Mouse (Mus musculus): ENCODE results near the gene Nr1h4. TPM values are rescaled to one million over a fixed set of nuclear protein-coding genes. Genes with fewer than 3 reads are reported as not detected.

Gene Nr1h4
- polyA plus RNA-seq, 1 experiment from 2014 or later: 0.66 TPM

DNA sequence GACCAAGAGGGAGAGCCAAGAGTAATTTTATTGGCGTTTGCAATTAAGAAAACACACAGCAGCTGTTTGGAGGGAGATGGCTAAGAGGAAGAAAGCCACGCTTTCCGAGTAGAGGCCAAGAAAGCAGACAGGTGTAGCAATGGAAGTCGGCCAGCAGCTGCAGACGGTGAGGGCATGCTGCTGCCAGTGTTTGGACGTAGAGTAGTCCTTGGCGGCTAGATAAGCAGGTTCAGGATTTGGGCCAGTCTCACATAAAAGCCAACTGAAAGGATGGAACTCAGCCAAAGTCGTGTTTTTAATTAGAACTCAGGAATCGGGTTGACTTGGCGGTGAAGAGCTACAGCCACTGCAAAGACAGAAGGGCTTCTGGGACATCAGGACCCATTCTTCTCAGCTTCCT is 83.0 kb downstream of the Nr1h4 start:
- Histone ChIP-seq H3K9me3 (ENCODE audit: control insufficient read depth, low read length) (no peaks in the 10 kb centered on the region), H3K4me2 (replicated peaks; ENCODE audit: low read depth, low read length) (no peak overlapping the region), H3K27me3 (ENCODE audit: control insufficient read depth, insufficient read depth, low read length) (no peaks in the 10 kb centered on the region), H3K4me3 (ENCODE audit: low read length) (no peak overlapping the region), H3K4me1 (ENCODE audit: control insufficient read depth, insufficient read depth, low read length) (no peaks in the 10 kb centered on the region), H3K9ac (ENCODE audit: low read depth, low read length) (no peak overlapping the region), H3K36me3 (ENCODE audit: control insufficient read depth, insufficient read depth, low read length) (no peaks in the 10 kb centered on the region), H3K27ac (ENCODE audit: low read depth, low read length) (no peak overlapping the region)
- no peak for ATAC-seq (ENCODE audit: low FRiP score, low TSS enrichment)
- WGBS: 70% methylated on average over 10 of the region's 10 CpGs

DNA sequence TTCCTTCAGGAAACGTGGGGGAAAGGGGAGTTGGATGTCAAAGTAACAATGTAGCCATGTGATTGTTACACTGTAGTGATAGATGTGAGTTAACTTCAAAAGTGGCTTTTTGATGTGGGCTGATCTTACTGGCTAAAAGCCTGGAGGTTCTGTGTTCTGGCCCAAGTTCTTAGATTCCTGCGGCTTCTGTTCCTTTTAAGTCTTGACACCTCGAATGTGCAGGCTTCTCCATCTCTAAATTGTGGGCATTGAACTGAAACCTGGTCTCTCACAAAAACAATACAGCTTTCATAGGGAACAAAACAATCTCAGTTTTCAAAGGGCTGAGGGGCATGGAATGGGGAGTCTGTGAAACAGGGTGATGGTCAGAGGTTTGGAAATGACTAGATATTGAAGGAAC is 89.0 kb downstream of the Nr1h4 start:
- H3K27me3 ChIP-seq (ENCODE audit: control insufficient read depth, insufficient read depth, low read length): no peaks in the 10 kb centered on the region
- peak overlapping the region; percentile 85 for H3K4me2 ChIP-seq (replicated peaks; ENCODE audit: low read depth, low read length)
- peak overlapping the region; percentile 80 for H3K4me3 ChIP-seq (ENCODE audit: low read length)
- no peaks in the 10 kb centered on the region for H3K4me1 ChIP-seq (ENCODE audit: control insufficient read depth, insufficient read depth, low read length)
- H3K27ac ChIP-seq (ENCODE audit: low read depth, low read length): peak overlapping the region; percentile 68; the same call in 1 of the 2 replicates
- no peaks in the 10 kb centered on the region for H3K9me3 ChIP-seq (ENCODE audit: control insufficient read depth, low read length)
- no peak for ATAC-seq (ENCODE audit: low FRiP score, low TSS enrichment)
- H3K9ac ChIP-seq (ENCODE audit: low read depth, low read length): peak overlapping the region; percentile 70; the same call in 1 of the 2 replicates
- 36% methylated on average over 3 of the region's 3 CpGs for WGBS
- H3K36me3 ChIP-seq (ENCODE audit: control insufficient read depth, insufficient read depth, low read length): no peaks in the 10 kb centered on the region

DNA sequence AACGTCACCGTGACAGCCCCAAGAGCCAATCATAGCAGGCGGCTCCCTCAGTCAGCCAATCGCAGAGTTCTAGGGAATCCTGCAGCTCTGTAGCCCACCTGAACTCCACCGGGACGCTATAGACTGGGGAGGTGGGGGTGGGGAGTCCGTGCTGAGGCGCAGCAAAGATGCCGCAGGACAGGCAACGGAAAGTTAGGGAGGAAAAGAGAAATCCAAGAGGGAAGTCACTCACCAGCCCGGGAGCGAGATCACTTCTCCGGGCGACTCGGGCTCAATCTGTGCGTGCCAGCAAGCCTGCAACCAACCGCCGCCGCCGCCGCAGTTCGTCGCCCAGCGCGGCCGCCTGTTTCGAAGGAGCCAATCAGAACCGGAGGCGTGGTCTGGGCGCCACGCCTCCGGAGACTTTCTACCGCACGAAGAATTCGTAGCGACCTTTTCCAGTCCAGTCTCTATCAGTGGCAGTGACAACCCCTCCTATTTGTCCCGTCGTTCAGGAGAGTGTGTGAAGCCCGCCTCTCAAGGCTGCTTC is 89.7 kb downstream of the Nr1h4 start, which contains the start of gene Gas2l3:
Gene Gas2l3 (minus strand): TSS at position 345 of the 529 bp plus-strand sequence.
- ATAC-seq (ENCODE audit: low FRiP score, low TSS enrichment): peak; percentile 97
- H3K27ac ChIP-seq (ENCODE audit: low read depth, low read length): peak within 1 kb of the TSS; percentile 68; the same call in 1 of the 2 replicates
- under 1% methylated on average over 38 of the region's 39 CpGs for WGBS

DNA sequence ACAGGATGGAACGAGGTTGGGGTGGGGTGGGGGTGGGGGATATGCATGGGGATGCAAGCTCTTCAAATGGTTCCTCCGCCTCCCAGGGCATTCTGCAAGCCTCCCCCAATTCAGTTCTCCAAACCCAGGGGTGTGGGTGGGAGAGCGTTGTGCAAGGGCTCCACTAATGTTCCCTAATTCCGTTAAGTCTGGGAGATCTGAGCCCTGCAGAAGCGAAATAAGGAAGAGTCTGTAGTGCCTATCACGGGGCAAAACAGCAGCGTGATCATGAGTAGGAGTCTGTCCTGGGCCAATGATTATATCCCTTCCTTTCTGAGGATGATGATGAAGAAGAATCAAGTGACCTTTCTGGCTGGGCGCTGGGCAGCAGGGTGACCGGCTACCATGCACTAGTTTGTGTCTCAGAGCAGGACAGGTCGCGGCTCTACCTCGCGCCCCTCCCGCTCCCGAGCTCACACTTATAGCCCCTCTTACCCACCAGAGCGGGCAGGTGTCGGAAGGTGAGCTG is 90.2 kb downstream of the Nr1h4 start:
- peak overlapping the region; percentile 70 for H3K9ac ChIP-seq (ENCODE audit: low read depth, low read length)
- H3K36me3 ChIP-seq (ENCODE audit: control insufficient read depth, insufficient read depth, low read length): no peaks in the 10 kb centered on the region
- no peaks in the 10 kb centered on the region for H3K27me3 ChIP-seq (ENCODE audit: control insufficient read depth, insufficient read depth, low read length)
- H3K9me3 ChIP-seq (ENCODE audit: control insufficient read depth, low read length): no peaks in the 10 kb centered on the region
- peak; percentile 43; the same call in 1 of the 2 replicates for ATAC-seq (ENCODE audit: low FRiP score, low TSS enrichment)
- H3K4me1 ChIP-seq (ENCODE audit: control insufficient read depth, insufficient read depth, low read length): no peaks in the 10 kb centered on the region
- H3K4me3 ChIP-seq (ENCODE audit: low read length): peak overlapping the region; percentile 80
- peak overlapping the region; percentile 42; the same call in 1 of the 2 replicates for H3K27ac ChIP-seq (ENCODE audit: low read depth, low read length)
- 0% methylated on average over 17 of the region's 17 CpGs for WGBS
- peak overlapping the region; percentile 85 for H3K4me2 ChIP-seq (replicated peaks; ENCODE audit: low read depth, low read length)

More for the DNA sequence above, 89.7 kb downstream of the Nr1h4 start, which contains the start of gene Gas2l3:
- Histone ChIP-seq H3K36me3 (ENCODE audit: control insufficient read depth, insufficient read depth, low read length) (no peaks in the 10 kb centered on the region), H3K4me3 (ENCODE audit: low read length) (peak within 1 kb of the TSS; percentile 80), H3K9me3 (ENCODE audit: control insufficient read depth, low read length) (no peaks in the 10 kb centered on the region), H3K4me2 (replicated peaks; ENCODE audit: low read depth, low read length) (peak within 1 kb of the TSS; percentile 85), H3K9ac (ENCODE audit: low read depth, low read length) (peak within 1 kb of the TSS; percentile 70), H3K27me3 (ENCODE audit: control insufficient read depth, insufficient read depth, low read length) (no peaks in the 10 kb centered on the region), H3K4me1 (ENCODE audit: control insufficient read depth, insufficient read depth, low read length) (no peaks in the 10 kb centered on the region)

DNA sequence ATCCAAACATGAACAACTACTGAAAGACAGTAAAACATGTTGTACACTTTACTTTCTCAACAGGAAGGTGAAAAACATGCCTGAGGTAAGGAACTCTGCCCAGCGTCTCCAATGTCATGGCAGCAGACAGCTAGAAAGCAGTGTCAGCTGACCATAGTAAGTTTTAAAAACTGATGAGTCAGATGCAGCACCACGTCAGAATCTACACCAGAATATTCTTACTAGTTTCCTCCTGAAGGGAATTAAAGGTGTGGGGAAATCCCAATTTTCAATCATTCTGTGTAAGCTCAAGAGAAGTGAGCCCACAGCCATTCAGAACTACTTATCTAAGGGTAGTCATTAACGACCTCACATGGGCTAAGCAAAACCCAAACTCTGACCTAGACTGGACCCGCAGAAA is 90.7 kb downstream of the Nr1h4 start:
- Histone ChIP-seq H3K4me3 (ENCODE audit: low read length) (peak overlapping the region; percentile 80), H3K9me3 (ENCODE audit: control insufficient read depth, low read length) (no peaks in the 10 kb centered on the region), H3K27ac (ENCODE audit: low read depth, low read length) (no peak overlapping the region), H3K9ac (ENCODE audit: low read depth, low read length) (peak overlapping the region; percentile 70), H3K4me1 (ENCODE audit: control insufficient read depth, insufficient read depth, low read length) (no peaks in the 10 kb centered on the region), H3K4me2 (replicated peaks; ENCODE audit: low read depth, low read length) (peak overlapping the region; percentile 85), H3K27me3 (ENCODE audit: control insufficient read depth, insufficient read depth, low read length) (no peaks in the 10 kb centered on the region), H3K36me3 (ENCODE audit: control insufficient read depth, insufficient read depth, low read length) (no peaks in the 10 kb centered on the region)
- ATAC-seq (ENCODE audit: low FRiP score, low TSS enrichment): no peak
- 17% methylated on average over 4 of the region's 4 CpGs for WGBS

DNA sequence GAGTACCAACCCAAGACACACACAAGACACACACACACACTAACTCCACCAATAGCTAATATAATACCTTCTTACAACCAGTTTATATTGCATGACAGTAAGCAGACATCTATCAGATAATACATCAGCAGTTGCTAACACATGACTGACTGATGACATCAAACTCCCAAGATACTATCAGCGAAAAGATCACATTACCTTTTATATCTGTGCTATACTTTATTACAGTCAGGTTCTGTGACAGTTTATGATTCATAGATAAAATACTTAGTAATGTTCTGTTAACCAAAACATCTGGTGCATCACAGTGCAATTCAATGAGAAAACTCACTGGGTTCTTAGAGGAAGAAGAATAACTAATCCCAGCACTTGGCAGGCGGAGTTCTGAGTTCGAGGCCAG is 91.4 kb downstream of the Nr1h4 start:
- WGBS: 94% methylated on average over 3 of the region's 3 CpGs
- Histone ChIP-seq H3K9ac (ENCODE audit: low read depth, low read length) (no peak overlapping the region), H3K27ac (ENCODE audit: low read depth, low read length) (no peak overlapping the region), H3K4me1 (ENCODE audit: control insufficient read depth, insufficient read depth, low read length) (no peaks in the 10 kb centered on the region), H3K27me3 (ENCODE audit: control insufficient read depth, insufficient read depth, low read length) (no peaks in the 10 kb centered on the region), H3K36me3 (ENCODE audit: control insufficient read depth, insufficient read depth, low read length) (no peaks in the 10 kb centered on the region; the same call in 1 of the 2 replicates), H3K4me3 (ENCODE audit: low read length) (no peak overlapping the region), H3K9me3 (ENCODE audit: control insufficient read depth, low read length) (no peaks in the 10 kb centered on the region), H3K4me2 (replicated peaks; ENCODE audit: low read depth, low read length) (no peak overlapping the region)
- ATAC-seq (ENCODE audit: low FRiP score, low TSS enrichment): no peak

DNA sequence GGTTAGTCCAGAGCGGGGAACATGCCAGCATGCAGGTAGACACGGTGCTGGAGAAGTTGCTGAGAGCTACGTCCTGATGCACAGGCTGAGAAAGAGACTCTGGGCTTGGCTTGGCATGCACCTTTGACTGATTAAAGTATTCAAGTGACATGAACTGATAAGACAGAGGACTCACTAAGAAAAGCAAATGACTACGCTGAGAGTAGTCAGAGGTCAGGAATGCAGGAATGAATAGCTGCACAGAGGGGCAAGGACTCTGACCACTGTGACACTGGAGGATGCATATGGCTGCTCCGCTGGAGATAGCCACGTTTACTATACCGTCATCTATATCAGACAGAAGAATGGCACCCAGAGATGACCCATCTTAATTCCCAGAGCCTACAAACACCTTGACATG is 94.0 kb downstream of the Nr1h4 start:
- no peak overlapping the region for H3K27ac ChIP-seq (ENCODE audit: low read depth, low read length)
- no peaks in the 10 kb centered on the region for H3K4me1 ChIP-seq (ENCODE audit: control insufficient read depth, insufficient read depth, low read length)
- H3K9ac ChIP-seq (ENCODE audit: low read depth, low read length): no peak overlapping the region
- ATAC-seq (ENCODE audit: low FRiP score, low TSS enrichment): no peak
- no peaks in the 10 kb centered on the region for H3K9me3 ChIP-seq (ENCODE audit: control insufficient read depth, low read length)
- 90% methylated on average over 7 of the region's 7 CpGs for WGBS
- H3K4me3 ChIP-seq (ENCODE audit: low read length): no peak overlapping the region
- H3K36me3 ChIP-seq (ENCODE audit: control insufficient read depth, insufficient read depth, low read length): no peaks in the 10 kb centered on the region; the same call in 1 of the 2 replicates
- H3K27me3 ChIP-seq (ENCODE audit: control insufficient read depth, insufficient read depth, low read length): no peaks in the 10 kb centered on the region
- H3K4me2 ChIP-seq (replicated peaks; ENCODE audit: low read depth, low read length): no peak overlapping the region

DNA sequence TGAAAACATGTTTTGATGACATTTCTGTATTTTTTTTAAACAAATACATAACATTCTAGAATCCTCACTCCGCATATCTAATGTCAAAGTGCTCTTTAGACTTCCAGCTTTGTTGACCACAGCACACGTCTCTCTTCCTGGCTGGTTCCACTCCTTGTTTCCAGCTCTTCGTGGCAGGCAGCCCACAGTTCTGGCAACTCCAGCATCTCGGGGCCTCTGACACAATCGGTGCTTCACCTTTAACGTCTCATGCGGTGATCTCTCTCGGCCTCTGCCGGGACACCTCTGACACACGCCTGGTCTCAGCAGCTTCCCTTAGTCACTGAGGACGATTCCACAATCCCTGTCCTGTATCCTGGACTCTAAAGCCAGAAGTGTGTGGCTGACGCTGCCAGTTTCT is 95.4 kb downstream of the Nr1h4 start:
- H3K4me2 ChIP-seq (replicated peaks; ENCODE audit: low read depth, low read length): no peak overlapping the region
- no peak overlapping the region for H3K4me3 ChIP-seq (ENCODE audit: low read length)
- no peak overlapping the region for H3K27ac ChIP-seq (ENCODE audit: low read depth, low read length)
- 86% methylated on average over 12 of the region's 12 CpGs for WGBS
- H3K4me1 ChIP-seq (ENCODE audit: control insufficient read depth, insufficient read depth, low read length): no peaks in the 10 kb centered on the region
- H3K9ac ChIP-seq (ENCODE audit: low read depth, low read length): no peak overlapping the region
- H3K9me3 ChIP-seq (ENCODE audit: control insufficient read depth, low read length): no peaks in the 10 kb centered on the region
- ATAC-seq (ENCODE audit: low FRiP score, low TSS enrichment): no peak
- H3K27me3 ChIP-seq (ENCODE audit: control insufficient read depth, insufficient read depth, low read length): no peaks in the 10 kb centered on the region
- no peaks in the 10 kb centered on the region; the same call in 1 of the 2 replicates for H3K36me3 ChIP-seq (ENCODE audit: control insufficient read depth, insufficient read depth, low read length)

DNA sequence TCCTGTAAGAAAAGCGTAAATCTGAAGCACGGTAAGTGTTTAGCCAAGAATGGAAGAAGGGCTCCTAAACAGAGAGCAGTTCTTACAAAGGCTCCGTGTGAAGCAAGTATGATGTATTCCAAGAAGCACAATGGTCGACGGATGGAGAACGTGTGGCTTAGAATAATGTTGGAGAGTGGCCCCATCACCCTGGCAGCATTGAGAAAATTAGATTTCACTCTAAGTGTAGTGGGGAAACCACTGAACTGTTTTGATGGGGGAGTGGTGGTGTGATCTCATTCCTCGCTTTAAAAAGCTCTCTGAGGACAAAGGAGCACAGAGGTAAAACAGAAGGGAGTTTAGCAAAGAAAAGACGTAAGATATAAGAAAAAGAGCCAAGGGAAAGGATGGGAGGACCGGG is 95.9 kb downstream of the Nr1h4 start:
- H3K27me3 ChIP-seq (ENCODE audit: control insufficient read depth, insufficient read depth, low read length): no peaks in the 10 kb centered on the region
- WGBS: 85% methylated on average over 9 of the region's 9 CpGs
- no peaks in the 10 kb centered on the region for H3K9me3 ChIP-seq (ENCODE audit: control insufficient read depth, low read length)
- H3K36me3 ChIP-seq (ENCODE audit: control insufficient read depth, insufficient read depth, low read length): no peaks in the 10 kb centered on the region; the same call in 1 of the 2 replicates
- ATAC-seq (ENCODE audit: low FRiP score, low TSS enrichment): no peak
- H3K4me1 ChIP-seq (ENCODE audit: control insufficient read depth, insufficient read depth, low read length): no peaks in the 10 kb centered on the region
- no peak overlapping the region for H3K9ac ChIP-seq (ENCODE audit: low read depth, low read length)
- H3K4me3 ChIP-seq (ENCODE audit: low read length): no peak overlapping the region
- no peak overlapping the region for H3K27ac ChIP-seq (ENCODE audit: low read depth, low read length)
- H3K4me2 ChIP-seq (replicated peaks; ENCODE audit: low read depth, low read length): no peak overlapping the region

Data from kidney, embryonic 14.5 days (tissue).